Mouse (Mus musculus) CH12.LX (cell line): ENCODE results near the gene Cfdp1.

ENCODE experiments used
- CTCF ChIP-seq, 2 experiments: IDR thresholded peaks in 1 of 2; conservative IDR thresholded peaks in 1 of 2; 2 replicates each; pipeline ENCODE4 v1.5.1; 2011 to 2012; ENCODE audit warnings: low read depth in 2 of 2, low read length in 2 of 2, improper control_type of control experiment in 1 of 2, inconsistent platforms in 1 of 2, mild to moderate bottlenecking in 1 of 2, moderate library complexity in 1 of 2
- ELF1 ChIP-seq: IDR thresholded peaks from 2 replicates; pipeline ENCODE4 v1.6.1; 2014; ENCODE audit warnings: low read depth, mild to moderate bottlenecking, inconsistent platforms, low read length, improper control_type of control experiment
- EP300 ChIP-seq: IDR thresholded peaks from 2 replicates; pipeline ENCODE4 v1.6.1; 2011; ENCODE audit warnings: low read length, improper control_type of control experiment
- HCFC1 ChIP-seq: IDR thresholded peaks from 2 replicates; pipeline ENCODE4 v1.6.1; 2012; ENCODE audit warnings: low read depth, mild to moderate bottlenecking, inconsistent platforms, low read length, improper control_type of control experiment
- JUN ChIP-seq: IDR thresholded peaks from 2 replicates; pipeline ENCODE4 v1.6.1; 2011; ENCODE audit warnings: low read depth, mild to moderate bottlenecking, low read length, improper control_type of control experiment, moderate library complexity; ENCODE audit not compliant: insufficient read depth
- JUND ChIP-seq: conservative IDR thresholded peaks from 2 replicates; pipeline ENCODE4 v1.6.1; 2011; ENCODE audit warnings: low read depth, low read length, improper control_type of control experiment
- KAT2A ChIP-seq: IDR thresholded peaks from 2 replicates; pipeline ENCODE4 v1.6.1; 2012; ENCODE audit warnings: low read length, improper control_type of control experiment, inconsistent platforms; ENCODE audit not compliant: insufficient replicate concordance
- MAX ChIP-seq: IDR thresholded peaks from 2 replicates; pipeline ENCODE4 v1.6.1; 2011; ENCODE audit warnings: low read length, improper control_type of control experiment
- POLR2A ChIP-seq: IDR thresholded peaks from 2 replicates; pipeline ENCODE4 v1.6.1; 2011; ENCODE audit warnings: low read depth, mild to moderate bottlenecking, improper control_type of control experiment, low read length
- SIN3A ChIP-seq: IDR thresholded peaks from 2 replicates; pipeline ENCODE4 v1.6.1; 2012; ENCODE audit warnings: low read length, improper control_type of control experiment, inconsistent platforms
- ZKSCAN1 ChIP-seq: IDR thresholded peaks from 2 replicates; pipeline ENCODE4 v1.6.1; 2012; ENCODE audit warnings: low read depth, inconsistent platforms, low read length, improper control_type of control experiment, borderline replicate concordance
- ZMIZ1 ChIP-seq: IDR thresholded peaks from 2 replicates; pipeline ENCODE4 v1.6.1; 2012; ENCODE audit warnings: low read depth, mild to moderate bottlenecking, inconsistent platforms, low read length, improper control_type of control experiment

DNA sequence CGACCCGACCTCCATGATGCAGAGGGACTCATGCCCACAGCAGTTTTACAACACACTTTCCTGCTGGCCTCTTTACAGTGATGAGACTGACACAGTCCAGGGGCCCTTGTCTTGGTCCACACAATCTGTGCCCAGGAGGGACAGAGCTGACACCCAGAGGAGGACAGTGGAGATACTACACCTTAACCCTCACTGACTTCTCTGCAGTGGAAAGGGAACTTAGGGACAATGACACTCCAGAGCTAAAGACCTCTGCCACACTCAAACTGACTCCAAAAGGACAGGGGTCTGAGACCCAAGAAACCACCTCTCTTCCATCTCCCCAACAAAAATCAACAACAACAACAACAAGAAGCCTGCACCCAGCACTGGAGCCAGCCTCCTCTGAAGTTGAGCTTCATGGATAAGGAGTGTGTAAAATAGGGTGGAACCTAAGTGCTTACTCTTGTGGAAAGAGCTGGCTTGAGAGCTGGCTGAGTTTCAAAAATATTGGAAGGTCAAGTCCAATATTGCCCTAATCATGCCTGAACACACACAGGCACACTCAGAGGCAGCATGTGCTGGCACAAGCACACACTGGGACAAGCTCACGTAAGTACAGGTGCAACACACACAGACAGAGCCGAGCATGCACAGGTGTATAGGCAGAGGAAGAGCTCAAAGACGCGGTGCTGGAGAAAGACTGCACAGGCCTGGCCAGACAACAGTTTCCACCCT is 119.7 kb downstream of the Cfdp1 start:
- TF ChIP-seq SIN3A (no peak), CTCF (conservative IDR thresholded peaks at IDR 0.05 in 1 of 2, IDR thresholded peaks at IDR 0.05 in 1 of 2; ENCODE audit: low read depth in 2 of 2, low read length in 2 of 2) (no peak), POLR2A (no peak), ZMIZ1 (no peak), HCFC1 (no peak), JUN (no peak), ELF1 (no peak), ZKSCAN1 (no peak), KAT2A (no peak), MAX (no peak), EP300 (no peak), JUND (no peak)
